Mouse (Mus musculus): ENCODE measurements at regions not wholly inside any gene's neighbourhood (a gene's known extent, or its start where the extent isn't known, plus 50 kb on each side); places are given as distances from the start of the nearest gene placed in this dataset.

GRCm38 (mm10) chr17:63804416-63804815 lies 58.4 kb upstream of the Fer start:
- 95% methylated on average over 4 of the region's 4 CpGs for WGBS
- Histone ChIP-seq H3K4me2 (replicated peaks) (no peak overlapping the region), H3K27ac (no peak overlapping the region), H3K9ac (no peak overlapping the region), H3K4me1 (no peaks in the 10 kb centered on the region), H3K27me3 (no peaks in the 10 kb centered on the region), H3K36me3 (no peaks in the 10 kb centered on the region), H3K4me3 (no peak overlapping the region), H3K9me3 (no peaks in the 10 kb centered on the region)
- ATAC-seq (ENCODE audit: insufficient number of reproducible peaks, insufficient read depth, low FRiP score, low TSS enrichment): no peak

- no peak overlapping the region for H3K27ac ChIP-seq
- no peak overlapping the region for H3K9ac ChIP-seq
- H3K4me2 ChIP-seq (replicated peaks): no peak overlapping the region
- no peaks in the 10 kb centered on the region for H3K4me1 ChIP-seq
- ATAC-seq (ENCODE audit: insufficient number of reproducible peaks, insufficient read depth, low FRiP score, low TSS enrichment): no peak
- H3K9me3 ChIP-seq: no peaks in the 10 kb centered on the region
- H3K36me3 ChIP-seq: no peaks in the 10 kb centered on the region
- WGBS: 91% methylated on average over 10 of the region's 10 CpGs
- no peaks in the 10 kb centered on the region for H3K27me3 ChIP-seq
- no peak overlapping the region for H3K4me3 ChIP-seq
These were observed 56.5 kb upstream of the Fer start for GRCm38 (mm10) chr17:63806360-63806759.

- no peak for ATAC-seq (ENCODE audit: insufficient number of reproducible peaks, insufficient read depth, low FRiP score, low TSS enrichment)
- no peaks in the 10 kb centered on the region for H3K9me3 ChIP-seq
- WGBS: 67% methylated on average over 9 of the region's 9 CpGs
- H3K36me3 ChIP-seq: no peaks in the 10 kb centered on the region
- H3K4me2 ChIP-seq (replicated peaks): no peak overlapping the region
- H3K4me3 ChIP-seq: no peak overlapping the region
- no peak overlapping the region for H3K9ac ChIP-seq
- no peaks in the 10 kb centered on the region for H3K27me3 ChIP-seq
- H3K27ac ChIP-seq: no peak overlapping the region
- no peaks in the 10 kb centered on the region for H3K4me1 ChIP-seq
These were observed 55.2 kb upstream of the Fer start for GRCm38 (mm10) chr17:63807590-63808228.

GRCm38 (mm10) chr17:63808756-63809155 lies 54.1 kb upstream of the Fer start:
- no peak overlapping the region for H3K9ac ChIP-seq
- H3K36me3 ChIP-seq: no peaks in the 10 kb centered on the region
- no peak overlapping the region for H3K4me3 ChIP-seq
- no peaks in the 10 kb centered on the region for H3K4me1 ChIP-seq
- H3K27ac ChIP-seq: no peak overlapping the region
- no peaks in the 10 kb centered on the region for H3K27me3 ChIP-seq
- no peak for ATAC-seq (ENCODE audit: insufficient number of reproducible peaks, insufficient read depth, low FRiP score, low TSS enrichment)
- no peaks in the 10 kb centered on the region for H3K9me3 ChIP-seq
- no peak overlapping the region for H3K4me2 ChIP-seq (replicated peaks)
- WGBS: 80% methylated on average over 6 of the region's 6 CpGs

GRCm38 (mm10) chr17:63811246-63811785 lies 51.5 kb upstream of the Fer start:
- Histone ChIP-seq H3K27me3 (no peaks in the 10 kb centered on the region), H3K4me1 (no peaks in the 10 kb centered on the region), H3K27ac (no peak overlapping the region), H3K36me3 (no peaks in the 10 kb centered on the region), H3K9ac (no peak overlapping the region), H3K9me3 (no peaks in the 10 kb centered on the region), H3K4me3 (no peak overlapping the region), H3K4me2 (replicated peaks) (no peak overlapping the region)
- ATAC-seq (ENCODE audit: insufficient number of reproducible peaks, insufficient read depth, low FRiP score, low TSS enrichment): no peak
- WGBS: 70% methylated on average over 9 of the region's 9 CpGs

- Histone ChIP-seq H3K4me2 (replicated peaks) (no peak overlapping the region), H3K36me3 (no peaks in the 10 kb centered on the region), H3K9me3 (no peaks in the 10 kb centered on the region), H3K27ac (no peak overlapping the region), H3K9ac (no peak overlapping the region), H3K4me1 (no peaks in the 10 kb centered on the region), H3K27me3 (no peaks in the 10 kb centered on the region), H3K4me3 (no peak overlapping the region)
- WGBS: 83% methylated on average over 3 of the region's 3 CpGs
- no peak for ATAC-seq (ENCODE audit: insufficient number of reproducible peaks, insufficient read depth, low FRiP score, low TSS enrichment)
These were observed 50.3 kb upstream of the Fer start for GRCm38 (mm10) chr17:63812586-63812985.
